Mouse (Mus musculus) G1E-ER4 (cell line): Measurements from ENCODE around the gene Gm45021. TPM values are rescaled to one million over a fixed set of nuclear protein-coding genes. Genes with fewer than 3 reads are reported as not detected.

Experiments used
- GATA1 ChIP-seq: IDR thresholded peaks from one replicate; pipeline ENCODE4 v1.8.0; 2012; ENCODE audit warnings: low read length, inconsistent platforms
- polyA plus RNA-seq: library from polyadenylated mRNA; stranded (reverse); fragments of >175 nt; gene quantifications from 2 replicates; pipeline ENCODE4 v1.2.3, GENCODE M21; 2012

The Gm45021 gene
- polyA plus RNA-seq, 1 experiment, result not detected

DNA sequence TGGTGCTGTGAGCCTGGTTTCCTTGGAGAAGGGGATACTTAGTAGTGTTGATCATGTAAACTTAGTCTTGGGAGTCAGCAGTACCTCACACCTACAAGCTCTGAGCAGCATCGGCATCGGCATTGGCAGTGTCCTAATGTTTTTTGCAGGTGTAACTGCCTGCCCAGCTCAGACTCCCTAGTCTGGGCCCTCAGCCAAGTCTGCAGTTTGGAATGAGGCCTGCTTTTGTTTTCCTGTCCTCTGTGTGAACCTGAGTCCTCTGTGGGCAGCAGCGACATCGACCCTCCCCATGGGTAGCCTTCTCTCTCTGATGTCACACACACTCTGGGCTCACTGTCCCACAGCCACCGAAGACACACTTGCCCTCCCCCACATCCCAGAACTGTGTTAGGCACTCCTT, 23.1 kb upstream of the Gm45021 start:
- no peak for TF ChIP-seq GATA1

- no peak for TF ChIP-seq GATA1
These were observed 21.1 kb upstream of the Gm45021 start for GRCm38 (mm10) chr6:48568036-48568984.

DNA sequence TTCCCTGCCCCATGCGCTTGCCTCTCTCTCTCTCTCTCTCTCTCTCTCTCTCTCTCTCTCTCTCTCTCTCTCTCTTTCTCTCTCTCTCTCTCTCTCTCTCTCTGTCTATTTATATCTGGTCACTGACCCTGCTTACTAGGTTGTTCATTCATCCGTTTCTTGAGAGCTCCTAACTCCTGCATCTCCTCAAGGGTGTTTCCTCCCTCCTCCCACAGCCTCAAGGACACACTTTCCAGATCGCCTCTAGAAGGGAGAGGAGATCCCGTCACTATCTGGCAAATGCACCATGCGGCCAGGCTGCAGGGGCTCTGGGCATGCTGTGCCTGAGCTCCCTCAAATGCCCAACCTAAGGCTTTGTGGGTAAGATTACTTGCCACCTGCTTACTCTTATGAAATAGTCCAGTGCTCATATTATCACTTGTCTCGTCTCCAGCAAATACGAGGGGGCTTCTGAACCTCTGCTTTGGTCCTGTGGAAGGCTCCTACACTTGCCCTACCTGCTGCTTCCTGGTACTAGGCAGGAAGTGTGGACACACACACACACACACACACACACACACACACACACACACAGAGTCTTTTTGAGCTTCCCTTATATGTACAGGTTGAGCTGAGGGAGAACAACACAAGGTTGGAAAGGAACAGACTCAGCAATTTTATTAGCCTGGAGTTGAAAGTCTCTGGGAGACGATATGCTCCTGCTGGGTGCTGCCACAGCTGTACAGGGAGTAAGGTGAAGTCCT, 20.2 kb upstream of the Gm45021 start:
- no peak for TF ChIP-seq GATA1

DNA sequence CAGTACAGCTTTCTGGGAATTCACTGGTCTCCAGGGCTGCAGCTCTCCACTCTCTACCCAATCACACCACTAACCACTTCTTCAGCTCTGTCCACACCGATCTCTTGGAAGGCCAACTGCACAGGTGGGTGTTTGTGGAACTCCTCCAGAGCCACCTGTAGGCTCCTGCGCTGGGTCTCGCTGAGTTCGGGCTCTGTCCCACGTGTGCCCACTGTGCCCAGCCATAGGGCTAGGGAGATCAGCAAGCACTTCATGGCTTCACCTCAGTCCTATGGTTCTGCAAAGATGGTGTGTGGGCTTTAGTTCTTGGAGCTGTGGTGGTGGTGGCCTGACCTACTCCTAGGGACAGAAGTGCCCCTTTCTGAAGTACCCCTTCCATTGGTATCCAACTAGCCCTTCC, 17.4 kb upstream of the Gm45021 start:
- no peak for TF ChIP-seq GATA1

- TF ChIP-seq GATA1, result no peak
These were observed 16.8 kb upstream of the Gm45021 start, which contains the start of gene Rarres2 for GRCm38 (mm10) chr6:48572572-48573061. TSS of gene Rarres2 (minus strand) at chr6:48572789.

GRCm38 (mm10) chr6:48573280-48573679, 16.1 kb upstream of the Gm45021 start:
- no peak for TF ChIP-seq GATA1

GRCm38 (mm10) chr6:48573981-48574380, 15.4 kb upstream of the Gm45021 start:
- TF ChIP-seq GATA1, result no peak

- no peak for TF ChIP-seq GATA1
These were observed 10.7 kb upstream of the Gm45021 start for GRCm38 (mm10) chr6:48578736-48579135.

- TF ChIP-seq GATA1, result no peak
These were observed 10.2 kb upstream of the Gm45021 start for GRCm38 (mm10) chr6:48579215-48579648.

- TF ChIP-seq GATA1, result no peak
These were observed 8.2 kb upstream of the Gm45021 start for GRCm38 (mm10) chr6:48581257-48581656.

GRCm38 (mm10) chr6:48582037-48582436, 7.4 kb upstream of the Gm45021 start:
- no peak for TF ChIP-seq GATA1

DNA sequence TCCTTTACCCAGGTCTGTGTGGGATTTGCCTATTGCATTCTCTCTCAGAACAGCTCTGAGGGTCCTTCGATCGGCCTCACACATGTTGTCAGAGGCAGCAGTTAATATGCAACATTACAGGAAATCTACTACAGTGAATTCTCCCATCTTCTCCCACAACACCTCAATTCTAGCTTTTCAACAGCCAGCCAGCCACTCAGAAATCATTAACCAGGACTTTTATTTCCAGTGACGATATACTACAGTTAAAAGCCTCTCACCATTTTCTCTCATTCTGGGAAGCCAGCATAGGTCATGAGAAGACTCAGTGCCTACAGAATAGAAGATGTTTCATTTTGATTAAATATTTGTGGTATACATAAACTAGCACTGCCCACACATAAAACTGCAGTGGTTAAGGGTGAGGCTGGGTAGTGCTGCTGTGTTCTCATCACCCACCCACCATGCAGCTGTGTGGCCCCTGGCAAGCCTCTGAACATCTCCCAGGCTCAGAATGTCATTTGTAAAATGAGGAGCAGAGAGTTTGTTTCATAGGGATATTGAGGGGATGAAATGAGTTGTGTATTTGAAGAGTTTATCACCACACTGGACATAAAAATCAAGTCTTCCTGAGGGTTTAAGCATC, 1.9 kb downstream of the Gm45021 start:
- no peak for TF ChIP-seq GATA1

GRCm38 (mm10) chr6:48591871-48592270, 2.5 kb downstream of the Gm45021 start:
- no peak for TF ChIP-seq GATA1

- TF ChIP-seq GATA1, result no peak
These were observed 4.0 kb downstream of the Gm45021 start, which contains the start of the genes Repin1 and Gm44965 for GRCm38 (mm10) chr6:48593158-48594042. TSS of gene Repin1 (plus strand) at chr6:48593883. TSS of gene Gm44965 (plus strand) at chr6:48593941.
